8 mouse cellular contexts compared by ENCODE assay signal in genomic region chr12:36713866-36714662, GRCm38 (mm10).
A peak's percentile ranks its signal among the peaks of the same experiment; 100 is the strongest.
DNase-seq lines count a peak whose midpoint lies in the region; ATAC-seq and TF ChIP-seq lines count a peak whose summit lies in the region.

No protein-coding gene starts in this region.

- no peaks in the 10 kb centered on the region for H3K9me3 ChIP-seq in G1E (replicated peaks)
- H3K9me3 ChIP-seq in forebrain, embryonic 10.5 days: no peaks in the 10 kb centered on the region

- no peaks in the 10 kb centered on the region for H3K27me3 ChIP-seq in G1E (ENCODE audit: insufficient read depth, low read length)
- no peaks in the 10 kb centered on the region for H3K27me3 ChIP-seq in forebrain, embryonic 10.5 days (ENCODE audit: poor library complexity, severe bottlenecking)

- DNase-seq in G1E (ENCODE audit: low spot score): peak; percentile 4
- DNase-seq in adrenal gland, postnatal 36 days: peak; percentile 20 to 40
- DNase-seq in forebrain, embryonic 10.5 days (ENCODE audit: extremely low spot score, low spot score): peak; percentile 29
- DNase-seq in layer of hippocampus, postnatal 10 days (ENCODE audit: low spot score in 2 of 2): peak; percentile 25 to 43
- DNase-seq in lung, postnatal 25 days (ENCODE audit: low spot score): peak; percentile 35
- peak; percentile 31 for DNase-seq in right cerebral cortex, postnatal 4 days

- no peaks in the 10 kb centered on the region; the same call in 1 of the 2 replicates for H3K4me1 ChIP-seq in G1E (ENCODE audit: insufficient read depth, low read depth, low read length)
- peaks cover 9% of the 10 kb centered on the region; the same call in 1 of the 2 replicates for H3K4me1 ChIP-seq in forebrain, embryonic 10.5 days

- peak; percentile 38; the same call in 1 of the 2 replicates for ATAC-seq in G1E (ENCODE audit: extremely low read depth, insufficient number of reproducible peaks, low FRiP score, poor library complexity, severe bottlenecking)
- ATAC-seq in hematopoietic stem cell, adult 5-6 weeks (replicated peaks in 1 of 2; ENCODE audit: insufficient read depth in 1 of 2, low FRiP score in 2 of 2, low TSS enrichment in 1 of 2, low read depth in 1 of 2, poor library complexity in 2 of 2, severe bottlenecking in 2 of 2): peak; percentile 45 to 76; a peak in 2 of 4 replicates
- no peak for ATAC-seq in megakaryocyte, adult 5-6 weeks (ENCODE audit: poor library complexity, severe bottlenecking)

- H3K36me3 ChIP-seq in G1E (replicated peaks): no peaks in the 10 kb centered on the region
- H3K36me3 ChIP-seq in forebrain, embryonic 10.5 days (replicated peaks): no peaks in the 10 kb centered on the region

- WGBS in forebrain, embryonic 10.5 days: 36% methylated on average over 17 of the region's 17 CpGs

- H3K27ac ChIP-seq in forebrain, embryonic 10.5 days: no peak overlapping the region; the same call in 1 of the 2 replicates

- no peak overlapping the region for H3K4me3 ChIP-seq in G1E (ENCODE audit: low read depth, low read length)
- peak overlapping the region; percentile 34 for H3K4me3 ChIP-seq in forebrain, embryonic 10.5 days

- no peak for TF ChIP-seq CTCF in G1E (IDR thresholded peaks at IDR 0.05; ENCODE audit: low read depth, low read length)
